Mouse (Mus musculus) liver, embryonic 14.5 days (tissue): ENCODE results near the gene Btbd9.

ENCODE experiments used
- CTCF ChIP-seq: IDR thresholded peaks from 2 replicates; pipeline ENCODE4 v1.5.1; 2016; ENCODE audit warnings: antibody characterized with exemption, low read depth, control low read depth
- EP300 ChIP-seq: IDR thresholded peaks from 2 replicates; pipeline ENCODE4 v1.6.1; 2016; ENCODE audit warnings: antibody characterized with exemption, low read depth

DNA sequence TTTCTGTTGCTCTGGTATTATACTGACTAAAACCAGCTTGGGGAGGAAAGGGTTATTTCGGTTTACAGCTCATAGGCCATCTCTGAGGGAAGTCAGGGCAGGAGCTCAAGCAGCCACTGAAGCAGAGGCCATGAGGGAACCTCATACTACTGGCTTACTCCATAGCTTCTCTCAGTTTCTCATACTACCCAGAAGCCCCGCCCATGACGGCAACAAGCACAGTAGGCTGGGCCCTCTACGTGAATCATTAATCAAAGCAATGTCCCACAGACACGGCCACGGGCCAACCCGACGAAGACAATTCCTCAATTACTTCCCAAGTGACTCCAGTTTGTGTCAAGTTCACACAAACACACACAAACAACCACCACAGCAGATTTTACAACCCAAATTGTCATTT lies 6.1 kb downstream of the Btbd9 start:
- no peak for TF ChIP-seq CTCF
- no peak for TF ChIP-seq EP300
